Mouse (Mus musculus) kidney, adult 2 months (tissue): ENCODE data around the gene Ankrd36.

Source experiments
- CTCF ChIP-seq: fragments of 200-500 bp; conservative IDR thresholded peaks from 2 replicates; pipeline ENCODE4 v1.5.1; 2011; ENCODE audit warnings: low read depth, mild to moderate bottlenecking, control low read depth, low read length, moderate library complexity, mixed read lengths; ENCODE audit not compliant: insufficient read depth, insufficient read length
- POLR2A ChIP-seq: fragments of 200-500 bp; IDR thresholded peaks from one replicate; pipeline ENCODE4 v1.6.1; 2011; ENCODE audit warnings: low read depth, low read length, control low read depth

GRCm38 (mm10) chr11:5718611-5719354 is 149.3 kb downstream of the Ankrd36 start:
- TF ChIP-seq CTCF (no peak), POLR2A (no peak)
